Mouse (Mus musculus): ENCODE results near the gene Tex22.

Gene Tex22

GRCm38 (mm10) chr12:113099470-113100237 is 25.4 kb downstream of the Tex22 start:
- DNase-seq (ENCODE audit: inconsistent age in 2 of 2, low spot score in 1 of 2): peak in 1 of 2 experiments; percentile 56

DNA sequence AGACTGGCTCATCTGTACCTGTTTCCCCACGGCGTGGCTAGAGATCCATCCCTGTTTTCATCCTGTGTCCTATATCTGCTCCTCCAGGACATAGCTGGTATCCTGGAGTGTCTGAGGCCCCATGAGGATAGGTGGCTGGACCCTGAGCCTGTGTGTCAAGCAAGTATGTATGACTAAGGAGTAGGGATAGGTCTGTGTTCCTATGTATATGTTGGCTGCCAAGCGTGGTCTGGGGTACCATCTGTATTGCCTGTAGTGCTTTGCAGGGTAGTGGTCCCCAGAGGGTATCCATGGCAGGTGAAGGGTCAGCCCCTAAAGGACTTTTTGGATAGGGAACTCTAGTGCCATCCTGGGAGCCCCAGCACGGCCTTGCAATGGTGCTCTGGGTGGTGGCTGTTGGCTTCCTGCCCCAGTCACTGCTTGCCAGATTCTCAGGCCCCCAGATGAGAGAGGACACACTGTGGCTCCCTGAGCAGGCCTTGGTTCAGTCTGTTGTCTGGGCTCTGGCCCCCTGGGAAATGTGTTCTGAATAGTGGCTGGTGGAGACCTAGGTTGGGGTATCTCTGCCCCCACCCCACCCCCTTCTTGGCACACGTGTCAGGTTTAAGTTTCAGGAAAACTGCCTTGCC is 26.3 kb downstream of the Tex22 start:
- peak; percentile 68 to 87 for DNase-seq (ENCODE audit: inconsistent age in 2 of 2, low spot score in 1 of 2)

DNA sequence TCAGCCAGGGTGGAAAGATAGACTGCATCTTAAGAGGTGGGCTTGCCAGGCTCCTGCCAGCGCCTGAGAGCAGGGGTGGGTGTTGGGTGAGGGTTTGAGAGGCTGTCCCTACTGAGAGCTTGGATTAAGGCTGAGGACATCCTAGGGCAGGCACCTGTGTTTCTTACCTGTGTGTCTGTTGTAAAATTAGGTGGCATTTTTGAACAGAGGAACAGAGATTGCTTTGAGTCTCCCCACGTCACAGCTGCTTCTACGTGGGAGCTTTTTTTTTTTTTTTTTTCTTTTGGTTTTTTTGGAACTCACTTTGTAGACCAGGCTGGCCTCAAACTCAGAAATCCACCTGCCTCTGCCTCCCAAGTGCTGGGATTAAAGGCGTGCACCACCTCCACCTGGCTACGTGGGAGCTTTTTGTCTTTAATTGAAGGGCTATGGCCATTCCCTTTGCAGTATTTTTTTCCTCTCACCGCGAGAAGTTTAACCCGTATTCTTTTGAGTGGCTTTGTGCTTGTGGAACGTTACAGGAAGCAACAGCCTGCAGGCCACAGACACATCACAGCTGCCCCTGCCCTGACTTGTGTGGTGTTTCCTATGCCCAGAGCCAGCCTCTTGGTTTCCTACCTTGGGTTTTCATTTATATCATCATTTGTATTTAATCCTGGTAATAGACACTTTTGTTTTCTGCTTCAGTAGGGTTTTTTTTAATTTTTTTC is 27.1 kb downstream of the Tex22 start:
- DNase-seq (ENCODE audit: inconsistent age in 2 of 2, low spot score in 1 of 2): no peak

DNA sequence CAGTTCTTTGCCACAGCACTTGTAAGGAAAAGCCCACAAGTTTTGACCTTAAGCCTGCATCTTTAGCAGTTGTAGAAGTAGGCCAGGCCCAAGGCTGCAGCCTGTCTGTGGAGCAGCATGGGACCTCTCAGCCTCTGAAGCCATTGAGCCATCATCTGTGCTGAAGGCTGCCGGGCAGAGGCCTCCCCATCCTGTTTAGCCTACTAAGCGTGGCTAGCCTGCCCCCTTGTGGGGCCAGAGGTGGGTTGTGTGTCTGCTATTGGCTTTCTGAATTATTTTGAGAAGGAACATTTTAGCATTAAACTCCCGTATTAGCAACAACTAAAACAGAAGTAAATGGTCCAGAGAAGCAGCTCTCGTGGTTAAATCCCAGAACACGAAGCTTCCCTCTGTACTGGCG is 28.2 kb downstream of the Tex22 start:
- DNase-seq (ENCODE audit: inconsistent age in 2 of 2, low spot score in 1 of 2): peak; percentile 80 to 90

GRCm38 (mm10) chr12:113103846-113104451 is 29.6 kb downstream of the Tex22 start:
- DNase-seq (ENCODE audit: inconsistent age in 2 of 2, low spot score in 1 of 2): peak in 1 of 2 experiments; percentile 82

GRCm38 (mm10) chr12:113106386-113106785 is 32.1 kb downstream of the Tex22 start:
- DNase-seq (ENCODE audit: inconsistent age in 2 of 2, low spot score in 1 of 2): peak in 1 of 2 experiments; percentile 79

DNA sequence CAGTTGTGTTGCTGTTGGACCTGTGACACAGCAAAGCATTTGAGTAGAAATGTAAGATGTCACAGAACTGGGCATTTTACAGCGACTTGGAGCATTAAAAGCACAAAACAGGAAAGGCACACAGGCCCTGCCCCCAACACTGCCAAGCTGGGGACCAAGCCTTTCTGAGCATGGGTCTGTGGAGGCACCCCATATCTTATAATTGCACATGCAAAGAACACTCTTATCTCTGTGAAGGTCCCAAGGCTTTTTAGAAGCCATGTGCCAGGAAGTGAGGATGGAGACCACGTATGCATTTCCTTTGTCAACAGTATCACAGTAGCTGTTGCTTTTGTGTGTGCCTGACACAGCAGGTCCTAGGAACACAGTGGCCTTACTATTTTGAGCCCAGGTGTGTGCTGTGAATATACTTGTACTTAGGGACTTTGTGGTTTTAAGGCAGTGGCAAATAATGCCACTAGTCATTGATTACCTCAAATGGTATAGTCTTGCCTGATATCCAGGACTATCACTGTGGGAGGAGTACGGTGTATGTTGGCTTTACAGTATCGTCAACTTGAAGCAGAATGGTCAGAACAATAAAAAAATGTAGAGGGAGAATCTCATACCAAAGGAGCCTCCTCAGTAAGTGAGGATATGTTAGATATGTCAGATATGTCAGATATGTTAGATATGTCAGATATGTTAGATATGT is 33.3 kb downstream of the Tex22 start:
- peak in 1 of 2 experiments; percentile 44 for DNase-seq (ENCODE audit: inconsistent age in 2 of 2, low spot score in 1 of 2)

GRCm38 (mm10) chr12:113108528-113109283 is 34.4 kb downstream of the Tex22 start:
- peak in 1 of 2 experiments; percentile 85 for DNase-seq (ENCODE audit: inconsistent age in 2 of 2, low spot score in 1 of 2)

DNA sequence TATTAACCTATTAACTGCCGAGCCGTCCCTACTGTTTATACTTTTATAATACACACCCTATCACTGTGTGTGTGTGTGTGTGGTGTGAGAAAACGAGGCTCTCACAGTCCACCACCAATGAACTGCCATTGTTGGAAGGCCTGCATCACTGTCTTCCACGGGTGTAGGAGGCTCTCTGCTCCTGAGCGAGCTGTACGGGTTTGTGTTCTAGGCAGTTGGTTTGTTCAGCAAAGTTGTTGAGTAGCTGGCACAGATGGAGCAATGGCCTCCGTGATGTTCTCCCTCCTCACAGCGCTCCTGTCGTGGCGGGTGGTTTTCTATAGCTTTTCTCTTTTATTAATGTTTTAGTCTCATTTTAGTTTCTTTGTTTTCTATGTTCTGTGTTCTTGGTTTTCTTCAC is 35.5 kb downstream of the Tex22 start:
- DNase-seq (ENCODE audit: inconsistent age in 2 of 2, low spot score in 1 of 2): no peak

DNA sequence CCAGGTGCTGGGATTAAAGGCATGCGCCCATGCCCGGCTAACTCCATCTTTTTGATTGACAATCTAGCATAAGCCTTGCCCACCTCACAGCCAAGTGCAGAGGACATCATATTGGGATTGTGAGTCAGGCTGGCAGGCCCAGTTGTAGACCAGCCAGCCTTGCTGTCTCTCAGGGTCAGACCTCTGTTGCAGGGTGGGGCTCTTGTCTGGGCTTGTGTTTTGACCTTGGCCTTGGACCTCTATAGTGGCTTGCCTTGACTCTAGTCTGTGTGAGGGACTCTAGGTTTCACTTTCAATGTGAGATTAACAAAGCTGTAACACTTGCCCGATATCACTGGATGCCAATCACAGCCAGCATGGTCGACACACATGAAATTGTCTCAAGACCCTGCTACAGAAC is 39.8 kb downstream of the Tex22 start:
- DNase-seq (ENCODE audit: inconsistent age in 2 of 2, low spot score in 1 of 2): peak in 1 of 2 experiments; percentile 80

DNA sequence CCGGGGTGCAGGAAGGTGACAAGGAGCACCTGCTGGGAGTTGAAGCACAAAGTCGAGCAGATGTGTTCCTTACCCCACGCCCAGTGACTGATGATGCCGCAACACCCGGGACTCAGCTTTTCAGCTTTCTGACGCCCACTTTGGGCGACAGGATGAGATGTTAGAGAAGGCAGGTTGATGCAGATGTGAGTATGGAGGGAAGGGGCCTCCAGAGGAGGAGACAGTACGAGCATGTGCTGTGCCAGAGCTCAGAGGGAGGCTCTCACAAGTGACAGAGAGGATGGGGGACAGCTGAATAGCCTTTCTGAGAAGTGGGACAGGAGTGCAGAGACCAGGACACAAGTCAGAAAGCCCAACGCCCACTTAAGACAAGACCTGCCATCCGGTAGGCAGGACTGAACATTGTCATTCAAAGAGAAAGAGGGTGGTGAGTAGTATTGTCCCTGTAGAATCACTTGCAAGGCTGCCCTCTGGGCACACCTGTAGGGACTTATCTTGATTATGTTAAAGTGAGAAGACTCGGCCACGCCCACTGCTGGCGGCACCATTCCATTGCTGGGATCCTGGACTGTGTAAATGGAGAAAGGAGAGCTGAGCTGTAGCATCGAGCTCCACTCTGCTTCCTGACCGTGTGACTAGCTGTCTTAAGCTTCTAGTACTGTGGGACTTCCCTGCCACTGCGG is 40.7 kb downstream of the Tex22 start:
- no peak for DNase-seq (ENCODE audit: inconsistent age in 2 of 2, low spot score in 1 of 2)

GRCm38 (mm10) chr12:113119516-113120410 is 45.5 kb downstream of the Tex22 start:
- DNase-seq (ENCODE audit: inconsistent age in 2 of 2, low spot score in 1 of 2): peak; percentile 75 to 93

DNA sequence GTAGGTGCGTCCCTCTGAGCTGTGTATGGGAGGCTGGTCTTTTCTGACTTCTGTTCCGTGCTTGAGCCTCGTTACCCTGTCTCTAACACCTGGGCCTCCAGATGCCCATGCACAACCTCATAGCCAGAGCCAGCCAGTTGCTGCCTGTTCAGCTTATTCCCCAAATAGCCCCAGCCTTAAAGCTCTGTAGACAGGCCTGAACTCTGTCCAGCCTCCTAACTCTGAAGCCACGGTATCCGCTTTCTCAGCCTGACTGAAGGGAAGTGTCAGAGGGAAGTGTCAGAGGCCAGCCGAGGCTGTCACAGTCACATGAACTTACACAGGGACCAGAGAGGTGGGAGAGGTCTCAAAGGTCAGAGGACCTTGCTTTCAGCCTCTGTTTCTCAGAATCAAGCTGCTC is 50.4 kb downstream of the Tex22 start:
- DNase-seq (ENCODE audit: inconsistent age in 2 of 2, low spot score in 1 of 2): no peak

GRCm38 (mm10) chr12:113130732-113131131 is 56.4 kb downstream of the Tex22 start:
- DNase-seq (ENCODE audit: inconsistent age in 2 of 2, low spot score in 1 of 2): peak in 1 of 2 experiments; percentile 60

- no peak for DNase-seq (ENCODE audit: inconsistent age in 2 of 2, low spot score in 1 of 2)
Observed at GRCm38 (mm10) chr12:113131601-113132000, 57.3 kb downstream of the Tex22 start.

DNA sequence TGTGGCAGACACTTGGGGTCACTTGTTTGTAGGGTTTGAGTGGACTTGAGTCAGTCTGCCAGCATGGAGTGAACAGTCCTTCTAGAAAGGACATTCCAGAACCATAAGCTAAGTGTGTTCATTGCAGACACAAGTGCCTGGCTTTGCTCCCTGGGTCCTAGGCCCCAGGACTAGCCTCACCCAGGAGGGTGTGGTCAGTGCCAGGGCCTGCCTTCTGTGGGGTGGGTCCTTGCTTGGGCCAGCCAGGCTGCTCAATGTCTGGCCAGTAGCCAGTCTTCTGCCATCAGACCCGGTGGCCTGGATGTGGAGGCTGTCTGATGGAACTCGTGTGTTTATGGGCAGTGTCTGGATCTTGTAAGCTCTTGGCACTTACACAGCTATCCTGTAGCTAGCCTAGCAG is 58.3 kb downstream of the Tex22 start:
- DNase-seq (ENCODE audit: inconsistent age in 2 of 2, low spot score in 1 of 2): peak in 1 of 2 experiments; percentile 55

DNA sequence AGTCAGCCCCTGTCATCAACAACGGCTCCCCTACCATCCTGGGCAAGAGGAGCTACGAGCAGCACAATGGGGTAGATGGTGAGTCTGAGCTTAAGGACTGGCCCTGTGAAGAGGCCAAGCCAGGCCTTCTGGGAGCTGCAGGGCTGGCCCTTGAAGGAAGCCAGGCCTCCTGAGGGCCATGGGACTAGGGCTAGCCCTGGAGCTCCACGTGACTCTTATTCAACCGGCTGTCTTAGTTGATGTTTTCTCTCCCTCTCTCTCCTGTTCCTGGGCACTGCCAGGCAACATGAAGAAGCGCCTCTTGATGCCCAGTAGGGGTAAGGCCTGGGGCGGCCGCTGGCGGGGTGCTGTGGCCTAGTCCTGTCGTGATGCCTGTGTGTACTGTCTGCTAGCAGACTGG is 59.0 kb downstream of the Tex22 start:
- no peak for DNase-seq (ENCODE audit: inconsistent age in 2 of 2, low spot score in 1 of 2)

DNA sequence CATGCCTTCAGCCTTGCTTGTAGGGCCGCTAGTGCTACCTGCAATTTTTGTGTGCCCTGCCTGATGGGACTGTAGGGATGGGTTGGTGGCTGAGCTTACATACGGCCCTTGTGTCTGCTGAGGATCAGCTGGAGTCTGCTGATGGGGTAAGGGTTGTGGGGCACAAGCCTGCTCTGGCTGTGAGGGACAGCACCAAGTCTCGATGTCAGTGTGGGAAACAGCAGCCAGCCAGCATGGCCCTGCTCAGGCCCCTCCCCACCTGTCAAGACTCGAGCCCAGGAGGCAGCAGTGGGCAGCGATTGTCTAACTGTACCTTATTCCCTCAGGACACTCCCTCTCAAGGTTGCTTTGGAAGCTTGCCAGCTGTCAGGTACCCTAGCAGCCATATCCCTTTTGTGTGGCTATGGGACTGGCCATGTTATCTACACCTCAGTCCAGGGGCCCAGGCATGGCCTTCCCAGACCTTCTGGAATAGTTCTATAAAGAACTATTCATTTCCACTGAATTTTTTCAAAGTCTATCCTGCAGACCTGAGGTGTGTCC is 59.6 kb downstream of the Tex22 start:
- no peak for DNase-seq (ENCODE audit: inconsistent age in 2 of 2, low spot score in 1 of 2)
